In the genomic region with DNA sequence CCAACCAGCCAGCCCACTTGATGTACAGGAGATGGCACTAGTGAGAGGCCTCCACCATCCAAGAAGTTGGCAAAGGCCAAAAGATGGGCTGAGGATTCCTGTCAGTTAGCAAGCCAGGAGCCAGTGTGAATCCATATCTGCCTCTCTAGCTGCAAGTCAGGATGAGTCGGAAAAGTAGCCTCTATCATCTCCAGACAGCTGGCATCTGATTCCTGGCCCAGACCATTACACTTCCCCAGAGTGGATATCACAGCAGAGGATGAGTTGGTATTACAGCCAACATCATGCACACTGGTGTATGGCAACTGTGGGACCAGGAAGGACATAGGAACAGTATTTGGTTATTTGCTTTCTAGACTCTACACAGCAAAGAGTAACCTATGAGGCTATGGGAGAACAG, we compare ENCODE assay signal across 25 mouse cellular contexts.
A peak's percentile ranks its signal among the peaks of the same experiment; 100 is the strongest.
DNase-seq lines count a peak whose midpoint lies in the region; ATAC-seq and TF ChIP-seq lines count a peak whose summit lies in the region.
"Had no signal": no experiment of that assay in that cellular context is flagged by ENCODE, and none has a peak within 500 bp of the region (broad histone marks: within the 10 kb centered on the region; RNA-seq: fewer than 3 reads in every experiment).

No protein-coding gene starts in this region.

- H3K4me1 ChIP-seq in midbrain, embryonic 10.5 days: peaks cover 60% of the 10 kb centered on the region
- peaks cover 45% of the 10 kb centered on the region for H3K4me1 ChIP-seq in midbrain, embryonic 13.5 days (replicated peaks)
- H3K4me1 ChIP-seq in limb, embryonic 10.5 days: peaks cover 40% of the 10 kb centered on the region
- peaks cover 60% of the 10 kb centered on the region for H3K4me1 ChIP-seq in liver, embryonic 15.5 days (replicated peaks)
- peaks cover 26% of the 10 kb centered on the region for H3K4me1 ChIP-seq in forebrain, postnatal 0 days (ENCODE audit: insufficient read depth)

- no peak for TF ChIP-seq CTCF in forebrain, postnatal 0 days (IDR thresholded peaks at IDR 0.05; ENCODE audit: low read depth)

- H3K36me3 ChIP-seq in midbrain, embryonic 10.5 days: no peaks in the 10 kb centered on the region
- H3K36me3 ChIP-seq in midbrain, embryonic 13.5 days: no peaks in the 10 kb centered on the region
- no peaks in the 10 kb centered on the region for H3K36me3 ChIP-seq in limb, embryonic 10.5 days
- no peaks in the 10 kb centered on the region for H3K36me3 ChIP-seq in liver, embryonic 15.5 days (replicated peaks)
- H3K36me3 ChIP-seq in forebrain, postnatal 0 days (ENCODE audit: insufficient read depth): no peaks in the 10 kb centered on the region
- H3K36me3 ChIP-seq: hindbrain, embryonic 13.5 days; kidney, embryonic 15.5 days had no signal

- H3K4me3 ChIP-seq in midbrain, embryonic 10.5 days: no peak overlapping the region
- H3K4me3 ChIP-seq in midbrain, embryonic 13.5 days (replicated peaks): no peak overlapping the region
- no peak overlapping the region for H3K4me3 ChIP-seq in limb, embryonic 10.5 days
- no peak overlapping the region for H3K4me3 ChIP-seq in liver, embryonic 15.5 days (replicated peaks)
- no peak overlapping the region for H3K4me3 ChIP-seq in forebrain, postnatal 0 days (ENCODE audit: low read depth, low read length)
- H3K4me3 ChIP-seq: forebrain, embryonic 13.5 days; heart, adult 2 months; hindbrain, embryonic 13.5 days; kidney, embryonic 15.5 days; left cerebral cortex, adult 2 months had no signal

- H3K9ac ChIP-seq in midbrain, embryonic 13.5 days (replicated peaks): no peak overlapping the region
- H3K9ac ChIP-seq in liver, embryonic 15.5 days: no peak overlapping the region
- H3K9ac ChIP-seq in forebrain, postnatal 0 days: no peak overlapping the region
- H3K9ac ChIP-seq: forebrain, embryonic 13.5 days; hindbrain, embryonic 13.5 days; kidney, embryonic 15.5 days; lung, embryonic 14.5 days had no signal

- peak overlapping the region; percentile 28; the same call in 1 of the 2 replicates for H3K27ac ChIP-seq in midbrain, embryonic 10.5 days (replicated peaks)
- no peak overlapping the region for H3K27ac ChIP-seq in midbrain, embryonic 13.5 days
- peak overlapping the region; percentile 20; the same call in 1 of the 2 replicates for H3K27ac ChIP-seq in limb, embryonic 10.5 days
- peak overlapping the region; percentile 58 for H3K27ac ChIP-seq in liver, embryonic 15.5 days (replicated peaks)
- no peak overlapping the region for H3K27ac ChIP-seq in forebrain, postnatal 0 days (ENCODE audit: low read depth, low read length)
- H3K27ac ChIP-seq: forebrain, embryonic 13.5 days; heart, adult 2 months; hindbrain, embryonic 13.5 days; kidney, embryonic 15.5 days; left cerebral cortex, adult 2 months had no signal

- H3K9me3 ChIP-seq in midbrain, embryonic 10.5 days (replicated peaks): no peaks in the 10 kb centered on the region
- no peaks in the 10 kb centered on the region for H3K9me3 ChIP-seq in midbrain, embryonic 13.5 days
- no peaks in the 10 kb centered on the region for H3K9me3 ChIP-seq in limb, embryonic 10.5 days (replicated peaks)
- H3K9me3 ChIP-seq in liver, embryonic 15.5 days (replicated peaks): no peaks in the 10 kb centered on the region
- no peaks in the 10 kb centered on the region for H3K9me3 ChIP-seq in forebrain, postnatal 0 days (ENCODE audit: low read length)
- H3K9me3 ChIP-seq: forebrain, embryonic 13.5 days; hindbrain, embryonic 13.5 days; kidney, embryonic 15.5 days had no signal

- WGBS in midbrain, embryonic 10.5 days: 96% methylated on average over 1 of the region's 1 CpGs
- WGBS in midbrain, embryonic 13.5 days: 100% methylated on average over 1 of the region's 1 CpGs
- WGBS in limb, embryonic 10.5 days: 91% methylated on average over 1 of the region's 1 CpGs
- 53% methylated on average over 1 of the region's 1 CpGs for WGBS in liver, embryonic 15.5 days (ENCODE audit: insufficient replicate concordance)
- WGBS in forebrain, postnatal 0 days: 87% methylated on average over 1 of the region's 1 CpGs

- no peaks in the 10 kb centered on the region for H3K27me3 ChIP-seq in midbrain, embryonic 10.5 days (ENCODE audit: low read depth, poor library complexity, severe bottlenecking)
- H3K27me3 ChIP-seq in midbrain, embryonic 13.5 days: no peaks in the 10 kb centered on the region
- 0 out of 2 replicates have a peak, but pooled peaks cover 7% of the 10 kb centered on the region for H3K27me3 ChIP-seq in limb, embryonic 10.5 days (ENCODE audit: low read depth, poor library complexity, severe bottlenecking)
- peaks cover 6% of the 10 kb centered on the region; the same call in 1 of the 2 replicates for H3K27me3 ChIP-seq in liver, embryonic 15.5 days
- no peaks in the 10 kb centered on the region for H3K27me3 ChIP-seq in forebrain, postnatal 0 days (ENCODE audit: insufficient read depth, low read length)
- H3K27me3 ChIP-seq: forebrain, embryonic 13.5 days; kidney, embryonic 15.5 days had no signal

- no peak overlapping the region for H3K4me2 ChIP-seq in midbrain, embryonic 13.5 days (replicated peaks)
- no peak overlapping the region for H3K4me2 ChIP-seq in liver, embryonic 15.5 days
- H3K4me2 ChIP-seq in forebrain, postnatal 0 days (ENCODE audit: low read depth): no peak overlapping the region
- H3K4me2 ChIP-seq: forebrain, embryonic 13.5 days; hindbrain, embryonic 13.5 days; kidney, embryonic 15.5 days; lung, embryonic 14.5 days had no signal

- no peak for DNase-seq in midbrain, embryonic 10.5 days (ENCODE audit: low spot score)
- no peak for DNase-seq in limb, embryonic 10.5 days (ENCODE audit: low spot score)
- no peak for DNase-seq in frontal cortex, adult 2 months (ENCODE audit: extremely low spot score in 1 of 2, low spot score in 1 of 2)
- DNase-seq in forebrain, postnatal 0 days: no peak
- DNase-seq: adrenal gland, postnatal 25 days; B cell, adult 2 months; cerebellum, adult 11-12 months; cerebellum, adult 9-11 months; heart, adult 2 months; heart, postnatal 14 days; kidney, adult 18-20 months; kidney, postnatal 25 days; lung, embryonic 14.5 days; lung, postnatal 14 days; midbrain, embryonic 14.5 days; right cerebral cortex, postnatal 25 days; thymus, adult 18-20 months; thymus, postnatal 25 days had no signal

- ATAC-seq in midbrain, embryonic 13.5 days: no peak
- peak; percentile 82 for ATAC-seq in liver, embryonic 15.5 days (ENCODE audit: insufficient read depth)
- no peak for ATAC-seq in forebrain, postnatal 0 days
- no peak for ATAC-seq in frontal cortex, adult (ENCODE audit: low TSS enrichment)
- ATAC-seq: forebrain, embryonic 13.5 days had no signal

Comparison
In these comparisons a context has a peak if more than half of its experiments do, and no peak if none do; other contexts are left out.
1. H3K27ac ChIP-seq: peak in midbrain, embryonic 10.5 days (single experiment), limb, embryonic 10.5 days (single experiment) and liver, embryonic 15.5 days (single experiment); none in midbrain, embryonic 13.5 days (single experiment) and forebrain, postnatal 0 days (single experiment).